8 mouse cellular contexts compared by ENCODE assay signal in genomic region chr5:134583006-134583883, GRCm38 (mm10). TPM values are rescaled to one million over a fixed set of nuclear protein-coding genes. Genes with fewer than 3 reads are reported as not detected.
DNase-seq lines count a peak whose midpoint lies in the region; ATAC-seq and TF ChIP-seq lines count a peak whose summit lies in the region.

No protein-coding gene starts in this region.

- peak; percentile 12; the same call in 1 of the 2 replicates for TF ChIP-seq CTCF in small intestine, adult 2 months (IDR thresholded peaks at IDR 0.05; ENCODE audit: extremely low read depth, insufficient read length, insufficient replicate concordance, low read depth, low read length)

- no peak overlapping the region for H3K27ac ChIP-seq in neural tube, embryonic 11.5 days (ENCODE audit: low read depth, low read length)
- H3K27ac ChIP-seq in small intestine, adult 2 months (ENCODE audit: insufficient read depth, low read depth, low read length) = peak overlapping the region; percentile 54

- TF ChIP-seq POLR2A in small intestine, adult 2 months (IDR thresholded peaks at IDR 0.05; ENCODE audit: low read depth, low read length) = no peak

- no peak for ATAC-seq in neural tube, embryonic 11.5 days (ENCODE audit: insufficient read depth, low FRiP score, low TSS enrichment)
- ATAC-seq in erythroid progenitor cell, adult 5-6 weeks (replicated peaks; ENCODE audit: low FRiP score, poor library complexity, severe bottlenecking) = peak; percentile 40

- peak overlapping the region; percentile 85 for H3K4me3 ChIP-seq in neural tube, embryonic 11.5 days (ENCODE audit: low read depth, low read length)
- peak overlapping the region; percentile 88 for H3K4me3 ChIP-seq in small intestine, adult 2 months (ENCODE audit: low read depth, low read length)

- intact Hi-C loops in gastrocnemius, postnatal 36 days (cut with DNase I) = no loop called here

- H3K9me3 ChIP-seq in neural tube, embryonic 11.5 days (ENCODE audit: control insufficient read depth, low read length) = no peaks in the 10 kb centered on the region

- WGBS in neural tube, embryonic 11.5 days = 33% methylated on average over 15 of the region's 15 CpGs
- 7% methylated on average over 15 of the region's 15 CpGs for WGBS in large intestine, adult 2 months
- WGBS in small intestine, adult 2 months = 6% methylated on average over 15 of the region's 15 CpGs

- H3K4me1 ChIP-seq in neural tube, embryonic 11.5 days (ENCODE audit: control insufficient read depth, insufficient read depth, low read length) = peaks cover 4% of the 10 kb centered on the region; the same call in 1 of the 2 replicates
- H3K4me1 ChIP-seq in small intestine, adult 2 months (ENCODE audit: control insufficient read depth, insufficient read depth, insufficient read length, low read length) = peaks cover 5% of the 10 kb centered on the region; the same call in 1 of the 2 replicates

- peak overlapping the region; percentile 77 for H3K9ac ChIP-seq in neural tube, embryonic 11.5 days (ENCODE audit: low read length)

- H3K4me2 ChIP-seq in neural tube, embryonic 11.5 days (ENCODE audit: low read depth) = peak overlapping the region; percentile 72

- H3K27me3 ChIP-seq in neural tube, embryonic 11.5 days (ENCODE audit: control insufficient read depth, insufficient read depth, low read length) = no peaks in the 10 kb centered on the region
- H3K27me3 ChIP-seq in small intestine, adult 2 months (ENCODE audit: control insufficient read depth, insufficient read depth, low read length) = no peaks in the 10 kb centered on the region

- no peak for DNase-seq in neural tube, embryonic 11.5 days (ENCODE audit: low spot score)
- no peak for DNase-seq in neural tube, embryonic 10.5 days (ENCODE audit: extremely low spot score, low spot score)
- peak; percentile 53 for DNase-seq in large intestine, adult 2 months (ENCODE audit: low read depth, low spot score)
- no peak for DNase-seq in right cerebral cortex, postnatal 14 days
- no peak for DNase-seq in embryo, embryonic 11 days
- no peak for DNase-seq in gastrocnemius, postnatal 36 days

- 0 out of 2 replicates have a peak, but pooled peaks cover 2% of the 10 kb centered on the region for H3K36me3 ChIP-seq in neural tube, embryonic 11.5 days (ENCODE audit: control insufficient read depth, insufficient read depth, low read length)
- peaks cover 6% of the 10 kb centered on the region; the same call in 1 of the 2 replicates for H3K36me3 ChIP-seq in small intestine, adult 2 months (ENCODE audit: control insufficient read depth, insufficient read depth, low read length)

RNA-seq across cellular contexts. Expression of gene Rfc2, which starts 2.1 kb away (rescaled TPM):
- 309 and 324 TPM in 2 replicates for polyA plus RNA-seq in neural tube, embryonic 11.5 days (2014; fragmentation: Nextera tagmentation; extraction: Ambion mirVana)
- 83.4 and 101 TPM in 2 replicates for total RNA-seq in erythroid progenitor cell, adult 5-6 weeks (2015; ENCODE audit: low replicate concordance)
- total RNA-seq in erythroid progenitor cell, adult 5-6 weeks (2017; ENCODE audit: low replicate concordance) = 51.7 and 56.7 TPM in 2 replicates
- polyA plus RNA-seq in large intestine, adult 2 months (2012; rRNA removed) = 74.4 and 77.1 TPM in 2 replicates
- polyA plus RNA-seq in small intestine, adult 2 months (2012; rRNA removed) = 15.1 and 35.4 TPM in 2 replicates
- total RNA-seq in gastrocnemius, postnatal 36 days (2021) = 10 to 100 TPM; 17.0 to 18.0 TPM

RNA-seq across cellular contexts. Expression of gene Syna, which starts 23.3 kb away (rescaled TPM):
- not detected in 2 replicates for polyA plus RNA-seq in neural tube, embryonic 11.5 days (2014; fragmentation: Nextera tagmentation; extraction: Ambion mirVana)
- not detected in 2 replicates for total RNA-seq in erythroid progenitor cell, adult 5-6 weeks (2015; ENCODE audit: low replicate concordance)
- not detected in 2 replicates for total RNA-seq in erythroid progenitor cell, adult 5-6 weeks (2017; ENCODE audit: low replicate concordance)
- 1.4 and 2.9 TPM in 2 replicates for polyA plus RNA-seq in large intestine, adult 2 months (2012; rRNA removed)
- 1.6 and 3.1 TPM in 2 replicates for polyA plus RNA-seq in small intestine, adult 2 months (2012; rRNA removed)
- total RNA-seq in gastrocnemius, postnatal 36 days (2021) = not detected

RNA-seq across cellular contexts. Expression of gene Clip2, which starts 31.0 kb away (rescaled TPM):
- polyA plus RNA-seq in neural tube, embryonic 11.5 days (2014; fragmentation: Nextera tagmentation; extraction: Ambion mirVana) = 7.6 and 8.1 TPM in 2 replicates
- total RNA-seq in erythroid progenitor cell, adult 5-6 weeks (2015; ENCODE audit: low replicate concordance) = 0.84 TPM in 1 of 2 replicates, not detected in the other
- total RNA-seq in erythroid progenitor cell, adult 5-6 weeks (2017; ENCODE audit: low replicate concordance) = 0.68 and 0.77 TPM in 2 replicates
- 34.0 and 42.1 TPM in 2 replicates for polyA plus RNA-seq in large intestine, adult 2 months (2012; rRNA removed)
- 24.0 and 43.4 TPM in 2 replicates for polyA plus RNA-seq in small intestine, adult 2 months (2012; rRNA removed)
- 1 to 10 TPM; 2.7 to 2.9 TPM for total RNA-seq in gastrocnemius, postnatal 36 days (2021)

RNA-seq across cellular contexts. Expression of gene Lat2, which starts 31.6 kb away (rescaled TPM):
- 1.4 TPM in 2 replicates for polyA plus RNA-seq in neural tube, embryonic 11.5 days (2014; fragmentation: Nextera tagmentation; extraction: Ambion mirVana)
- 4.2 and 9.4 TPM in 2 replicates for total RNA-seq in erythroid progenitor cell, adult 5-6 weeks (2015; ENCODE audit: low replicate concordance)
- total RNA-seq in erythroid progenitor cell, adult 5-6 weeks (2017; ENCODE audit: low replicate concordance) = 4.0 and 14.3 TPM in 2 replicates
- polyA plus RNA-seq in large intestine, adult 2 months (2012; rRNA removed) = 12.9 TPM in 2 replicates
- polyA plus RNA-seq in small intestine, adult 2 months (2012; rRNA removed) = 4.0 and 6.9 TPM in 2 replicates
- 1 to 10 TPM; 1.4 TPM for total RNA-seq in gastrocnemius, postnatal 36 days (2021)

RNA-seq across cellular contexts. Expression of gene Eif4h, which starts 56.0 kb away (rescaled TPM):
- 457 and 469 TPM in 2 replicates for polyA plus RNA-seq in neural tube, embryonic 11.5 days (2014; fragmentation: Nextera tagmentation; extraction: Ambion mirVana)
- total RNA-seq in erythroid progenitor cell, adult 5-6 weeks (2015; ENCODE audit: low replicate concordance) = 105 and 157 TPM in 2 replicates
- 150 and 178 TPM in 2 replicates for total RNA-seq in erythroid progenitor cell, adult 5-6 weeks (2017; ENCODE audit: low replicate concordance)
- polyA plus RNA-seq in large intestine, adult 2 months (2012; rRNA removed) = 246 and 261 TPM in 2 replicates
- polyA plus RNA-seq in small intestine, adult 2 months (2012; rRNA removed) = 99.4 and 256 TPM in 2 replicates
- total RNA-seq in gastrocnemius, postnatal 36 days (2021) = 10 to 100 TPM; 90.2 to 93.5 TPM
